17 mouse cellular contexts compared by ENCODE assay signal in the genomic region with DNA sequence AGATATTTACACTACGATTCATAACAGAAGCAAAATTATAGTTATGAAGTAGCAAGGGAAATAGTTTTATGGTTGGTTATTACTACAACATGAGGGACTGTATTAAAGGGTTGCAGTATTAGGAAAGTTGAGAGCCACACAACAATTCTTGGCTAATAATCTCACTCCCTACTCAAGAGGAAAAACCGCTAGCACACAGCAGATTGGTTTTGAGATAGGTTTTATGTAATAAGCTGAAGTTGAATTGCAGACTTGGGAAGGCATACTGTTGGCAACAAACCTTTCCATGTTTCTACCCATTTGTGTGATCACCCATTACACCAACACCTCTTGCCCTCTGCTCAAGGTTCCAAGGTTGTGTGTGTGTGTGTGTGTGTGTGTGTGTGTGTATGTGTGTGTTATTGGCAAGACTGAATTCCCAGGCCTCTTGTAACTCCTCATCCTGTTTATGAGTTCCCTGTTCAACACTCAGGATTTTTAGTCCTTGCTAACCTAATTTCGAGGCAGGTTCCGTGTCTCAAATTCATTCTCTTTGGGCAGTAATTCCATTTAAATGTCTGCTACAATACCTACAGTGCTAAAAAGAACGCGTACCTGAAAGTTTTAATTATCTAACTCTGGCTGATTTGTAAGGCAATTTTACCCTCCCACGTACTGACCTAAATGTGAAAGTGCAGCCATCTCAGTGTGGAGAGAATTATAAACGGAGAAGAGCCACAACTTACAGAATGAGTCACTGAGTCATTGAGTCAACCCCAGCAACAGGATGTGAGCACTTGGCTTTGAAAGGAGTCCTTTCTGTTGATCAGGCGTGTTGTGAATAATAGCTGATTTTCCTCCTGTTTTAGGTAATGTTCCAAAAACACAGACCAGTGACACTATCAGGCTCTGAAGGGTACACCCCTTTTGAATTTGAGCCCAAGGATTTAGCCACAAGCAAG.
DNase-seq lines count a peak whose midpoint lies in the region; ATAC-seq and TF ChIP-seq lines count a peak whose summit lies in the region.
"Had no signal": no experiment of that assay in that cellular context is flagged by ENCODE, and none has a peak within 500 bp of the region (broad histone marks: within the 10 kb centered on the region; RNA-seq: fewer than 3 reads in every experiment).

No protein-coding gene starts in this region.

- DNase-seq in embryonic facial prominence, embryonic 10.5 days (ENCODE audit: low spot score), result no peak
- DNase-seq in 3134 (ENCODE audit: extremely low read depth, insufficient read length, low spot score), result peak; percentile 46
- DNase-seq in MEL (ENCODE audit: low read depth, low spot score), result peak; percentile 52
- DNase-seq in fibroblast of lung, adult 2 months (ENCODE audit: low read depth), result peak; percentile 24
- no peak for DNase-seq in adrenal gland, postnatal 36 days
- DNase-seq in gastrocnemius, postnatal 36 days, result no peak
- DNase-seq in adrenal gland, adult 8-10 months, result no peak
- DNase-seq: adrenal gland, postnatal 14 days; forebrain, postnatal 0 days; gastrocnemius, postnatal 25 days; heart, postnatal 10 days; kidney, adult 9 months; thymus, postnatal 36 days had no signal

- no peak overlapping the region for H3K9ac ChIP-seq in embryonic facial prominence, embryonic 13.5 days
- H3K9ac ChIP-seq in MEL (ENCODE audit: control insufficient read depth, low read depth, low read length, poor library complexity, severe bottlenecking), result no peak overlapping the region
- H3K9ac ChIP-seq: forebrain, postnatal 0 days; midbrain, embryonic 12.5 days had no signal

- no peak for TF ChIP-seq CTCF in MEL (IDR thresholded peaks at IDR 0.05 in 2 of 3, conservative IDR thresholded peaks at IDR 0.05 in 1 of 3; ENCODE audit: control insufficient read depth in 1 of 3, insufficient read depth in 1 of 3, low read depth in 2 of 3, low read length in 3 of 3, poor library complexity in 1 of 3, severe bottlenecking in 1 of 3)

- no peaks in the 10 kb centered on the region for H3K9me3 ChIP-seq in embryonic facial prominence, embryonic 13.5 days
- H3K9me3 ChIP-seq in embryonic facial prominence, embryonic 10.5 days, result no peaks in the 10 kb centered on the region
- no peaks in the 10 kb centered on the region for H3K9me3 ChIP-seq in MEL (replicated peaks; ENCODE audit: insufficient read depth, low read length)
- H3K9me3 ChIP-seq: midbrain, embryonic 12.5 days had no signal

- H3K79me2 ChIP-seq in MEL (ENCODE audit: control insufficient read depth, insufficient read depth, low read length, poor library complexity), result no peaks in the 10 kb centered on the region

- TF ChIP-seq EP300 in MEL (IDR thresholded peaks at IDR 0.05; ENCODE audit: low read depth in 1 of 2, low read length in 2 of 2), result peak; percentile 9 to 47; a peak in 1 of 4 replicates

- no peaks in the 10 kb centered on the region for H3K27me3 ChIP-seq in embryonic facial prominence, embryonic 13.5 days
- no peaks in the 10 kb centered on the region for H3K27me3 ChIP-seq in embryonic facial prominence, embryonic 10.5 days (replicated peaks; ENCODE audit: low read depth, poor library complexity, severe bottlenecking)
- H3K27me3 ChIP-seq in MEL (ENCODE audit: control insufficient read depth in 1 of 2, insufficient read depth in 2 of 2, low read length in 2 of 2), result no peaks in the 10 kb centered on the region
- H3K27me3 ChIP-seq: midbrain, embryonic 12.5 days had no signal

- ATAC-seq in embryonic facial prominence, embryonic 13.5 days (ENCODE audit: insufficient number of reproducible peaks, insufficient read depth, low FRiP score, low TSS enrichment, low read depth), result no peak
- ATAC-seq: forebrain, postnatal 0 days; hindbrain, postnatal 0 days had no signal

- peaks cover 5% of the 10 kb centered on the region for H3K4me1 ChIP-seq in embryonic facial prominence, embryonic 13.5 days
- peaks cover 6% of the 10 kb centered on the region; the same call in 1 of the 2 replicates for H3K4me1 ChIP-seq in embryonic facial prominence, embryonic 10.5 days
- H3K4me1 ChIP-seq in MEL (ENCODE audit: control insufficient read depth in 1 of 2, insufficient read depth in 2 of 2, low read length in 2 of 2), result peaks cover 24 to 28% of the 10 kb centered on the region in 2 experiments
- H3K4me1 ChIP-seq: midbrain, embryonic 12.5 days had no signal

- H3K36me3 ChIP-seq in embryonic facial prominence, embryonic 13.5 days, result peaks cover 9% of the 10 kb centered on the region
- peaks cover 20% of the 10 kb centered on the region for H3K36me3 ChIP-seq in embryonic facial prominence, embryonic 10.5 days (replicated peaks)
- H3K36me3 ChIP-seq in MEL (ENCODE audit: control insufficient read depth in 1 of 2, insufficient read depth in 2 of 2, low read length in 2 of 2), result peaks cover 0 to 32% of the 10 kb centered on the region in 2 experiments; a peak in 2 of 4 replicates

- intact Hi-C loops in gastrocnemius, postnatal 36 days (cut with DNase I), result no loop called here

- WGBS in embryonic facial prominence, embryonic 13.5 days, result 81% methylated on average over 9 of the region's 9 CpGs
- 89% methylated on average over 9 of the region's 9 CpGs for WGBS in embryonic facial prominence, embryonic 10.5 days

- H3K4me2 ChIP-seq in embryonic facial prominence, embryonic 13.5 days, result no peak overlapping the region
- H3K4me2 ChIP-seq: liver, embryonic 11.5 days; midbrain, embryonic 12.5 days had no signal

- TF ChIP-seq RAD21 in MEL (IDR thresholded peaks at IDR 0.05; ENCODE audit: low read depth, low read length), result no peak

- no peak for TF ChIP-seq POLR2A in MEL (IDR thresholded peaks at IDR 0.05; ENCODE audit: control insufficient read depth in 1 of 2, insufficient read depth in 1 of 2, low read depth in 1 of 2, low read length in 2 of 2, poor library complexity in 1 of 2)

- H3K27ac ChIP-seq in embryonic facial prominence, embryonic 13.5 days, result 0 out of 2 replicates have a peak overlapping the region, but pooled peaks have one; percentile 11
- H3K27ac ChIP-seq in embryonic facial prominence, embryonic 10.5 days (replicated peaks), result no peak overlapping the region
- H3K27ac ChIP-seq in MEL (ENCODE audit: control insufficient read depth, low read depth, low read length), result peak overlapping the region; percentile 73
- H3K27ac ChIP-seq: hindbrain, postnatal 0 days; midbrain, embryonic 12.5 days had no signal

- H3K4me3 ChIP-seq in embryonic facial prominence, embryonic 13.5 days, result no peak overlapping the region
- no peak overlapping the region for H3K4me3 ChIP-seq in embryonic facial prominence, embryonic 10.5 days
- no peak overlapping the region for H3K4me3 ChIP-seq in MEL (ENCODE audit: control insufficient read depth in 1 of 2, insufficient read depth in 1 of 2, low read depth in 2 of 2, low read length in 2 of 2)
- H3K4me3 ChIP-seq: midbrain, embryonic 12.5 days had no signal

TF ChIP-seq in MEL, 35 proteins besides CTCF, POLR2A, EP300 and RAD21:
- 0 out of 2 replicates have a peak, but pooled peaks have one; percentile 19 for TF ChIP-seq GATA1 (IDR thresholded peaks at IDR 0.05; ENCODE audit: low read depth, low read length)
- TF ChIP-seq SMC3 (IDR thresholded peaks at IDR 0.05; ENCODE audit: low read depth, low read length), result no peak
- no peak for TF ChIP-seq E2F4 (IDR thresholded peaks at IDR 0.05; ENCODE audit: borderline replicate concordance, low read depth, low read length)
- 0 out of 2 replicates have a peak, but pooled peaks have one; percentile 2 for TF ChIP-seq ELF1 (IDR thresholded peaks at IDR 0.05; ENCODE audit: low read depth, low read length)
- TF ChIP-seq TCF12 (IDR thresholded peaks at IDR 0.05; ENCODE audit: low read depth, low read length), result peak; percentile 32; the same call in 1 of the 2 replicates
- 0 out of 2 replicates have a peak, but pooled peaks have one; percentile 29 for TF ChIP-seq RCOR1 (IDR thresholded peaks at IDR 0.05; ENCODE audit: low read depth, low read length)
- peak; percentile 56 for TF ChIP-seq ETS1 (IDR thresholded peaks at IDR 0.05; ENCODE audit: low read depth, low read length)

Comparison
In these comparisons a context has a peak if more than half of its experiments do, and no peak if none do; other contexts are left out.
1. DNase-seq: peak in 3134 (single experiment), MEL (single experiment) and fibroblast of lung, adult 2 months (single experiment); none in embryonic facial prominence, embryonic 10.5 days (single experiment), adrenal gland, postnatal 36 days (0 of 2), gastrocnemius, postnatal 36 days (0 of 2) and adrenal gland, adult 8-10 months (single experiment).